Mouse (Mus musculus): ENCODE results near the gene Mcemp1.

DNA sequence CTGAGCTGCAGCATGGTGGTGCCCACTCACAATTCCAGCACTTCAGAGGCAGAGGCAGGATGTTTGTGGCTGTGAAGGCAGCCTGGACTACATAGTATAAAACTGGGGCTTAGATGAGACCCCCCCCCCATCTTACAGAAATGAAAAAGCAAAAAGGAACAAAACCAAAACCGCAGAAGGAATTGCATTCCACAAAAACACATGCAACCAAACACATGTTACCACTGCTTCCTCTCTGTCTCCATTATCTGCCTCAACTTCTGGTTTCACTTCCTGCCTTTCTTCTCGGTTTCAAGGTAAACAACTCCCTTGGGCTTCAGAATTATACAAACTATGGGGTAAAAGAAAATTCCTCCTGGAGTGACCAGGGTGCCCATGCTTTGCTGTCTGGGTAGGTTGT is 46.1 kb downstream of the Mcemp1 start:
- no peak for TF ChIP-seq POLR2A (IDR thresholded peaks at IDR 0.05; ENCODE audit: insufficient read depth, low read depth, low read length)
- no peak for TF ChIP-seq CTCF (IDR thresholded peaks at IDR 0.05; ENCODE audit: insufficient read depth, low read depth, low read length)
